Mouse (Mus musculus) midbrain, embryonic 16.5 days (tissue): ENCODE data around the gene Vdac1. TPM values are rescaled to one million over a fixed set of nuclear protein-coding genes. Genes with fewer than 3 reads are reported as not detected.

Experiments used
- ATAC-seq: fragments of 200-750 bp; cut with Nextera tagmentation; 2 replicates; pipeline ENCODE4 v1.8.0; 2017; ENCODE audit warnings: moderate TSS enrichment
- H3K27ac ChIP-seq: fragments of 300-500 bp; sonication (generic); 2 replicates; pipeline ENCODE4 v1.5.1; 2014; ENCODE audit warnings: mild to moderate bottlenecking, low read length, mixed read lengths
- H3K27me3 ChIP-seq: fragments of 300-500 bp; sonication (generic); 2 replicates; pipeline ENCODE4 v1.6.1; 2014; ENCODE audit warnings: low read depth, low read length, mixed read lengths; ENCODE audit not compliant: control insufficient read depth, insufficient read depth
- H3K36me3 ChIP-seq: fragments of 300-500 bp; sonication (generic); 2 replicates; pipeline ENCODE4 v1.6.1; 2014; ENCODE audit warnings: mild to moderate bottlenecking, low read length, moderate library complexity, mixed read lengths; ENCODE audit not compliant: control insufficient read depth, insufficient read depth
- H3K4me1 ChIP-seq: fragments of 300-500 bp; sonication (generic); 2 replicates; pipeline ENCODE4 v1.6.1; 2014; ENCODE audit warnings: mild to moderate bottlenecking, low read length, mixed read lengths; ENCODE audit not compliant: control insufficient read depth, insufficient read depth
- H3K4me2 ChIP-seq: fragments of 300-500 bp; sonication (generic); 2 replicates; pipeline ENCODE4 v1.6.1; 2014; ENCODE audit warnings: mild to moderate bottlenecking, low read length, mixed read lengths
- H3K4me3 ChIP-seq: fragments of 300-500 bp; sonication (generic); 2 replicates; pipeline ENCODE4 v1.5.1; 2014; ENCODE audit warnings: low read depth, mild to moderate bottlenecking, low read length, moderate library complexity, mixed read lengths
- H3K9ac ChIP-seq: fragments of 300-500 bp; sonication (generic); 2 replicates; pipeline ENCODE4 v1.6.1; 2014; ENCODE audit warnings: low read depth, low read length, mixed read lengths
- H3K9me3 ChIP-seq: fragments of 300-500 bp; sonication (generic); replicated peaks from 2 replicates; pipeline ENCODE4 v1.6.1; 2014; ENCODE audit warnings: mild to moderate bottlenecking, low read length, mixed read lengths; ENCODE audit not compliant: control insufficient read depth, poor library complexity, severe bottlenecking
- WGBS: fragments of 180-500 bp; shearing (Covaris S2); extraction: QIAGEN DNeasy Blood & Tissue Kit; methylation state at CpG from one replicate; pipeline ENCODE4 v1.1.7; 2014; 5-methylcytosine and 5-hydroxymethylcytosine counted together
- polyA plus RNA-seq: library from polyadenylated mRNA; unstranded; fragments of >200 nt; fragmentation: Nextera tagmentation; extraction: Ambion mirVana; gene quantifications from 2 replicates; pipeline ENCODE4 v1.2.1, GENCODE M21; 2015

Gene Vdac1
- polyA plus RNA-seq, 1 experiment from 2014 or later, result 402 TPM

DNA sequence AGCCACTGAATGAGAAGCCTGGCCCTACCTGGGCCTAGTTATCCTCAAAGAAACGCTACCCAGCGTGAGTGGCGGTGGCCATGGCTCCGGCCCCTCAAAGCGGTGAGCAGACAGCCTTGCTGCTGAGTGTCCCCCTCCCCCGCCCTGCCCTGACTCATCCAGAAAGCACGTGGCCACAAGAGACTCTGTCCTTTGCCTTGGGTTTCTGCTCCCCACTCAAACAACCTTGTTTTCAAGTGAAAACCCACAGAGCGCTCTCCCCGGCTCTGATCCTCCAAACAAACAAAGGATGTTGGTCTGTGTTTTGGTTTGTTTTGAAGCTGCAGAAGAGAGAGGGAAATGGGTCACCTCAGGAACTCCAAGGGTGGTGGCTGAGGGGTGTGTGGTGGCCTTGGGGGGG lies 19.7 kb upstream of the Vdac1 start:
- Histone ChIP-seq H3K4me2 (no peak overlapping the region), H3K9ac (no peak overlapping the region), H3K4me3 (no peak overlapping the region), H3K27me3 (no peaks in the 10 kb centered on the region), H3K9me3 (no peaks in the 10 kb centered on the region), H3K27ac (no peak overlapping the region), H3K4me1 (no peaks in the 10 kb centered on the region; the same call in 1 of the 2 replicates), H3K36me3 (no peaks in the 10 kb centered on the region)
- no peak for ATAC-seq
- 56% methylated on average over 9 of the region's 9 CpGs for WGBS

DNA sequence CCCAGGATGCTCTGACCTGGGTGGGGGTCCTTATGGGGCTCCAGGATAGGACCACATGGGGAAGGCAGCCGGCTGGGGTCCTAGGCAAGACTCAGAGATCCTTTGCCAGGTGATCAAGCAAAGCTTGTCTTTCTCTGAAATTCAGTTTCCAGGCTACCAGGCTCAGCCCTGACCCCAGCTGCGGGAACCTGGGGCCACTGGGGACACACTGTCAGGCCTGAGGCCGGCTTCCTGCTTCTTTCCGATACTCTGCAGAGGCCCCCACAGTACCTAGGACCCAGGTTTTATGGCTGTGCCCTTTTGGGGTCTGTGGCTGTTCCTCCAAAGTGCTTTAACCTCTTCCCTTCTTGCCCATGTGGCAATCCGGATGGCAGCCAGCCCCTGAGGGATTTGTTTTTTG lies 19.2 kb upstream of the Vdac1 start:
- Histone ChIP-seq H3K27me3 (no peaks in the 10 kb centered on the region), H3K27ac (no peak overlapping the region), H3K4me2 (no peak overlapping the region), H3K9ac (no peak overlapping the region; the same call in 1 of the 2 replicates), H3K4me3 (no peak overlapping the region), H3K9me3 (no peaks in the 10 kb centered on the region), H3K4me1 (no peaks in the 10 kb centered on the region; the same call in 1 of the 2 replicates), H3K36me3 (no peaks in the 10 kb centered on the region)
- no peak for ATAC-seq
- WGBS, result 59% methylated on average over 5 of the region's 5 CpGs

DNA sequence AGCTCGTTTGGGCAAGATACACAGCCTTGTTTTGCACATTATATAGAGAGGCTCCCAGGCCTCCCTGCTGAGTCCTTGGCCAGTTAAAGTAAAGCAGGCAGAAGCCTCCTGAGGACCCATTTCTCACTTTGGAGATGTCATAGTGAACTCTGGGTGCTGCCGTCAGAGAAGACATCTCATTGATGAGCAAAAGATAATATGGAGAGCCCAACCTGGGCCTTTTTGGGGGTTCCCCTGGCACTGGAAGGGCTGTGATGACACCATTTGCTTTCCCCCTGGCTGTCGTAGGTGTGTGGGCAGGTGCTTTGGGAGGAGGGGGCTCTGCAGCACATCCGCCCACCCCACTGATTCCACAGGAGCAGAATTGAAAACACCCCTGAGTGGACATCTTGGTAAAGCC lies 18.4 kb upstream of the Vdac1 start:
- no peaks in the 10 kb centered on the region for H3K36me3 ChIP-seq
- no peak for ATAC-seq
- no peaks in the 10 kb centered on the region for H3K27me3 ChIP-seq
- H3K27ac ChIP-seq, result no peak overlapping the region
- H3K4me3 ChIP-seq, result no peak overlapping the region
- no peaks in the 10 kb centered on the region for H3K9me3 ChIP-seq
- no peaks in the 10 kb centered on the region; the same call in 1 of the 2 replicates for H3K4me1 ChIP-seq
- H3K9ac ChIP-seq, result no peak overlapping the region
- no peak overlapping the region for H3K4me2 ChIP-seq
- WGBS, result 83% methylated on average over 4 of the region's 4 CpGs

DNA sequence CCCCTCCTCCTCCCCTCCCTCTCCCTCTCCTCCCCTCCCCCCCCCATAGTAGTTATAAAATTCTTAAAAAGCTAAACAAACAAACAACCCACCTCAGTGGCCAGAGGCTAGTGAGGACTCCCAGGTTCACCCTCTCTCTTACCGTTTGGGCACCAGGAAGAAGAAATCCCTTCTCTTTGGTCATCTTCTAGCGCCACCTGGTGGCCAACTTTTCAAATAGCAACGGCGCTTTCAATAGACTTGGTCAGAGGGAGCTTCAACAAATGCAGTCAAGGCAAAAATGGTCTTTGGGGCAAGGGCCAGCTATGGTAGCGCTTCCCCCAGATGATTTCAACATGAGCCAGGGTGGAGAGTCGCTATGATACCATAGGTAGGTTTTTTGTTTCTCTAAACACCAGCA lies 17.5 kb upstream of the Vdac1 start:
- H3K4me3 ChIP-seq, result no peak overlapping the region
- no peak overlapping the region for H3K4me2 ChIP-seq
- no peaks in the 10 kb centered on the region for H3K9me3 ChIP-seq
- no peaks in the 10 kb centered on the region for H3K36me3 ChIP-seq
- ATAC-seq, result no peak
- H3K4me1 ChIP-seq, result no peaks in the 10 kb centered on the region; the same call in 1 of the 2 replicates
- under 1% methylated on average over 6 of the region's 6 CpGs for WGBS
- H3K9ac ChIP-seq, result no peak overlapping the region
- no peaks in the 10 kb centered on the region for H3K27me3 ChIP-seq
- H3K27ac ChIP-seq, result no peak overlapping the region

DNA sequence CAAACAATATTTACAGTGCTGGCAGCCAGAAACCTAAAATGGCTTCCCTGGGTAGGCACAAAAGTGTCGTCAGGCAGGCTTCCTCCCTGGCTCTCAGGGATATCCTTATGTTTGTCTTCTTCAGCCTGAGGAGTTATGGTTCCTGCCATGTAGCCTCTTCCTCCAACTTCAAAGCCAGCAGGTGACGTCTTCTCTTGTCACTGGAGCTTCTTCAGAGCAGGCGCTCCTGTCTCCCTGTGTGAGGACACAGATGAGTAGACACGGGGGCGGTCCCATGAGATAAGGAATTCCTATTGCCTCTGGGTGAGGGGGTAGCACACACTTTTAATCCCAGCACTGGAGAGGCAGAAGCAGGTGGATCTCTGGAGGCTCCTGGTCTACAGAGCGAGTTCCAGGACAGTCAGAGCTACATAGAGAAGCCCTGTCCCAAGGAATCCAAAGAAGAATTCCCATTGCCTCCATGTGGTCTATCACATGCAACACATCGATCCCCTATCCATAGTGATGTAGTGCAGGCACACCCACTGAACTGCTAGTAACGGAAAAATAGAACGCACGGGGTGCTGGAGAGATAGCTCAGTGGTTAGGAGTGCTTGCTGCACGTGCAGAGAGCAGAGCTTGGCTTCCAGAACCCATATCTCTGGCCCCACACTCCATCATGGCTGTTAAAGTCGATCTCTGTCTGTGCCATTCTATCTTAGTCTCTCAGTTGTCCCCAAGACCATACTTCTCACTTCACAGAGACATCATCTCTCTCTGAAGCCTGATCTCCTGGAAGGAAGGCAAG lies 15.5 kb upstream of the Vdac1 start:
- 0 out of 2 replicates have a peak, but pooled peaks have one; percentile 12 for ATAC-seq
- Histone ChIP-seq H3K27me3 (no peaks in the 10 kb centered on the region), H3K36me3 (no peaks in the 10 kb centered on the region), H3K9ac (no peak overlapping the region), H3K4me2 (no peak overlapping the region), H3K9me3 (no peaks in the 10 kb centered on the region), H3K27ac (no peak overlapping the region), H3K4me1 (no peaks in the 10 kb centered on the region; the same call in 1 of the 2 replicates), H3K4me3 (no peak overlapping the region)
- 79% methylated on average over 12 of the region's 12 CpGs for WGBS

DNA sequence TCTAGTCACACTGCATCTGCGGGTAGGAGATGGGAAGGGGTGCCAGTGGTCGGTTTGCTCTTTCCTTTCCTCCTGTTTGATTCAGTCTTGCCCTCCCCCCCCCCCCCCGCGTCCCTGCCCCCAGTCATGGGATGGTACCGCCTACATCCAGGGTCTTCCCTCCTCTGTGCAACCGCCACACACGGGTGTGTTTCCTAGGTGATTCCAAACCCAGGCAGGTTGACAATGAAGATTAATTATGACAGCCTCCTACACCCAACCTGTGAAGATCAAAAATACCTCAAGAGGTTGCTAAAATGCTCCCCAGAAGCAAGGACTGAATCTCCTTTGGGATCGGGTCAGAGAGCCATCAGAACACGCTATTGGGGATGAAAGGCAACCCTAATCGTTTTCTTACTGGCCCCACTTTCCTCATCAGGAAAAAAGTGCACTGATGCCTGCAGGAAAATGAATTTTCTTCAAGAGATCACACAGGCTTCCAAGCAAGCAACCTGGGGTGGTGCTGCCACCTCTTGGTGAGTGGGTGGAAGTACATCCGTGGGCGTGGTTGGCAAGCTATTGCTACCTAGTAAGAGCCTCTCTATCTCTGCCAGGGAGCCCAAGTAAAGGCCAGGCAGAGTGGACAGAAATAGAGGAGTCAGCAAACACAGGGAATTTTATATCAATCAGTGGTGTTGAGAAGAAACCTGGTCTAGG lies 14.6 kb upstream of the Vdac1 start:
- Histone ChIP-seq H3K27ac (peak overlapping the region; percentile 41; the same call in 1 of the 2 replicates), H3K4me3 (peak overlapping the region; percentile 2), H3K9ac (no peak overlapping the region), H3K4me1 (no peaks in the 10 kb centered on the region; the same call in 1 of the 2 replicates), H3K4me2 (peak overlapping the region; percentile 39), H3K36me3 (no peaks in the 10 kb centered on the region), H3K27me3 (no peaks in the 10 kb centered on the region), H3K9me3 (no peaks in the 10 kb centered on the region)
- 17% methylated on average over 10 of the region's 12 CpGs for WGBS
- peak; percentile 69 for ATAC-seq

DNA sequence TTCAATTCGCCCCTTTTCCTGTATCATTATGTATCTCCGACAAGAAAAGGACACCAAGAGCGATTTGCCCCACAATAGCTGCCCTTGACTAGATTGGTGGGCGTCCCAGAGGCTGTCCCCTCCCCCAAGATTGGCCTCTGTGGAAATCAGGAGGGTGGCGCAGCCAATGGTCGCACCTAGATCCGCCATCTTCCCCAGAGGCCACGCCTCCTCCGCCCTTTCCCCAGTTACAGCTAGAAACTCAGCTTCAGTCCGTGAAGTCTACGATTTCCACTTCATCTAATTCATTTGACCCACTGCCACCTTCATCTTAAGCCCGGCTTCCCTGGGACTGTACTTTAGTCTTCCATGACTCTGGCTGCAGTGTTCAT lies 14.0 kb upstream of the Vdac1 start:
- Histone ChIP-seq H3K27ac (peak overlapping the region; percentile 38), H3K9me3 (no peaks in the 10 kb centered on the region), H3K4me1 (no peaks in the 10 kb centered on the region; the same call in 1 of the 2 replicates), H3K36me3 (no peaks in the 10 kb centered on the region), H3K9ac (no peak overlapping the region), H3K4me3 (peak overlapping the region; percentile 2; the same call in 1 of the 2 replicates), H3K27me3 (no peaks in the 10 kb centered on the region), H3K4me2 (peak overlapping the region; percentile 39)
- 9% methylated on average over 12 of the region's 12 CpGs for WGBS
- peak; percentile 55 for ATAC-seq

DNA sequence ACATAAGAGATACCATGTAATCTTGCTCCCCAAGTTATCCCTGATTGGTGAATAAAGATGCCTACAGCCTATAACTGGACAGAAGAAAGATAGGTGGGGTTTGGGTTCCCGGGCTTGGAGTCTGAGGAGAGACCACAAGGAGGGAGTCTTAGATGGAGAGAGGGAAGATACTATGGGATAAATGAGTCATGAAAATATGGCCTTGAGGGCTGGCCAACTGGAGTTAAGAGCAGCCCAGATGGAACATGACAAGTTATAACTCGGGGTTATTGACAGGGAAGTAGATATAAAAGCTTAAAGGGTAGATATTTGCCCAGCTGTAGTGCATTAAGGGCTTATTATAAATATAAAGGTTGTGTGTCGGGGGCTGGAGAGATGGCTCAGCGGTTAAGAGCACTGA lies 12.5 kb upstream of the Vdac1 start:
- 90% methylated on average over 4 of the region's 4 CpGs for WGBS

DNA sequence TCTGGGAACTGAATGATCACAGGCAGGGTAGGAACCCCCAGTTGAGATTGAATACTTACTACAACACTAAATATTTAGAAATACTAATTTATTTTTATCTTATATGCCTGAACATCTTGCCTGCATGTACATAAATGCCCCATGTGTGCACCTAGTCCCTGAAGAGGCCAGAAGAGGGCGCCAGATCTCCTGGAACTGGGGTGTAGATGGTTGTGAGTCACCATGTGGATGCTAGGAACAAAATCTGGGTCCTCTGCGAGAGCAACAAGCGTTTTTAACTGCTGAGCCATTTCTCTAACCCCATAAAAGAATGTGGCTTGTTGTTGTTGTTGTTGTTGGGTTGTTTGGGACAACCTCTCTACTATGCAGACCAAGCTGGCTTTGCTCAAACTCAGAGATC lies 11.9 kb upstream of the Vdac1 start:
- Histone ChIP-seq H3K27ac (no peak overlapping the region), H3K9me3 (no peaks in the 10 kb centered on the region), H3K4me3 (no peak overlapping the region), H3K4me2 (no peak overlapping the region), H3K36me3 (no peaks in the 10 kb centered on the region), H3K9ac (no peak overlapping the region), H3K27me3 (no peaks in the 10 kb centered on the region), H3K4me1 (no peaks in the 10 kb centered on the region; the same call in 1 of the 2 replicates)
- WGBS, result 65% methylated on average over 3 of the region's 3 CpGs
- no peak for ATAC-seq

More for the DNA sequence above, 12.5 kb upstream of the Vdac1 start:
- Histone ChIP-seq H3K36me3 (no peaks in the 10 kb centered on the region), H3K9ac (no peak overlapping the region), H3K4me1 (no peaks in the 10 kb centered on the region; the same call in 1 of the 2 replicates), H3K27ac (no peak overlapping the region), H3K4me2 (no peak overlapping the region), H3K9me3 (no peaks in the 10 kb centered on the region), H3K27me3 (no peaks in the 10 kb centered on the region), H3K4me3 (no peak overlapping the region)
- no peak for ATAC-seq
